Mouse (Mus musculus): Measurements from ENCODE around the gene Nipa1. TPM values are rescaled to one million over a fixed set of nuclear protein-coding genes. Genes with fewer than 3 reads are reported as not detected.

The Nipa1 gene
- total RNA-seq, 2 experiments from 2014 or later: 3.7 to 3.8 TPM

Other genes with a start within 250 kb of the Nipa1 start
- 10 to 100 TPM; 11.8 to 15.6 TPM for gene Tubgcp5, start 225.8 kb downstream of the Nipa1 start, total RNA-seq (2021)
- gene Cyfip1, start 178.2 kb downstream of the Nipa1 start, total RNA-seq (2021): 10 to 100 TPM; 58.9 to 59.1 TPM
- 10 to 100 TPM; 52.7 to 54.0 TPM for gene Nipa2, start 57.5 kb downstream of the Nipa1 start, total RNA-seq (2021)
- 10 to 100 TPM; 42.8 to 43.6 TPM for gene Herc2, start 30.2 kb upstream of the Nipa1 start, total RNA-seq (2021)
- not detected for gene Oca2, start 219.8 kb upstream of the Nipa1 start, total RNA-seq (2021)

Measured in heart, postnatal 4 days (tissue).